25 mouse cellular contexts compared by ENCODE assay signal in the genomic region with DNA sequence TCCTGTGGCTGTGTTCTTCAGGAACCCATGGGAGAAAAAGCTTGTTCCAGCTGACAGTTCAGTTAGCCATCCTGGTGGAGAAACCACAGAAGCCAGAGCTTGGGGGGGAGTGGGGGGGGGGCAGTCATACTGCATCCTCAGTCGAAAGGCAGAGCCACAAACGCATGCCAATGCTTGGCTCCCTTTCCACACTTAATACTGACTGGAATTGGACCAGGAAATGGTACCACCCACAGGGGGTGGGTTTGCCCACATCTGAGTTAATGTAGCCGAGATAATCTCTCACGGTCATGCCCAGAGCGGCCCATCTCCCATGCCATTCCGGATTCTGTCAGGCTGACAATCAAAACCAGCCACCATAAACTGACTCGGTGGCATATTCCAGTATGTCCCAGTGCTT. TPM values are rescaled to one million over a fixed set of nuclear protein-coding genes. Genes with fewer than 3 reads are reported as not detected.
"Had no signal": no experiment of that assay in that cellular context is flagged by ENCODE, and none has a peak within 500 bp of the region (broad histone marks: within the 10 kb centered on the region; RNA-seq: fewer than 3 reads in every experiment).

No protein-coding gene starts in this region.

- ATAC-seq: inflammation-experienced regulatory T-cells, adult 6 months; intestine, postnatal 0 days had no signal

- H3K27ac ChIP-seq: gastrocnemius, adult 2 months; heart, embryonic 10.5 days; hindbrain, embryonic 13.5 days; hindbrain, embryonic 15.5 days; intestine, embryonic 15.5 days; layer of hippocampus, adult 2 months; left cerebral cortex, adult 2 months; liver, embryonic 13.5 days; liver, embryonic 15.5 days had no signal

- H3K36me3 ChIP-seq: heart, embryonic 10.5 days; heart, embryonic 12.5 days; hindbrain, embryonic 13.5 days; hindbrain, embryonic 15.5 days; intestine, embryonic 15.5 days; liver, embryonic 13.5 days; liver, embryonic 15.5 days had no signal

- H3K4me1 ChIP-seq: liver, embryonic 13.5 days; liver, embryonic 15.5 days had no signal

- H3K9me3 ChIP-seq: heart, embryonic 10.5 days; heart, embryonic 12.5 days; hindbrain, embryonic 13.5 days; hindbrain, embryonic 15.5 days; intestine, embryonic 15.5 days; liver, embryonic 13.5 days; liver, embryonic 15.5 days had no signal

- DNase-seq: gastrocnemius, adult 2 months; gastrocnemius, postnatal 10 days; gastrocnemius, postnatal 25 days; heart, adult 18-20 months; heart, postnatal 10 days; heart, postnatal 4 days; kidney, adult 18-20 months; kidney, adult 8-10 months; kidney, postnatal 10 days; kidney, postnatal 25 days; kidney, postnatal 4 days; liver; liver, embryonic 13.5 days had no signal

- H3K4me3 ChIP-seq: gastrocnemius, adult 2 months; heart, embryonic 10.5 days; heart, embryonic 12.5 days; hindbrain, embryonic 13.5 days; hindbrain, embryonic 15.5 days; intestine, embryonic 15.5 days; layer of hippocampus, adult 2 months; left cerebral cortex, adult 2 months; liver, embryonic 13.5 days; liver, embryonic 15.5 days had no signal

- H3K9ac ChIP-seq: heart, embryonic 12.5 days; hindbrain, embryonic 13.5 days; hindbrain, embryonic 15.5 days; intestine, embryonic 15.5 days; liver, embryonic 13.5 days; liver, embryonic 15.5 days had no signal

- H3K27me3 ChIP-seq: heart, embryonic 12.5 days; hindbrain, embryonic 13.5 days; hindbrain, embryonic 15.5 days; intestine, embryonic 15.5 days; liver, embryonic 13.5 days; liver, embryonic 15.5 days had no signal

- H3K4me2 ChIP-seq: heart, embryonic 12.5 days; hindbrain, embryonic 13.5 days; hindbrain, embryonic 15.5 days; intestine, embryonic 15.5 days; liver, embryonic 11.5 days; liver, embryonic 13.5 days; liver, embryonic 15.5 days had no signal

RNA-seq across cellular contexts. Expression of gene Mb21d2, which starts 14.1 kb away (rescaled TPM):
- total RNA-seq: granulocyte monocyte progenitor cell, adult 5-6 weeks had no signal
- polyA plus RNA-seq: inflammation-experienced regulatory T-cells, adult 6 months had no signal
